Mouse (Mus musculus) G1E (cell line): Measurements from ENCODE around the gene Ttc16.

Source experiments
- CTCF ChIP-seq: IDR thresholded peaks from 2 replicates; pipeline ENCODE4 v1.5.1; 2012; ENCODE audit warnings: low read depth, low read length, inconsistent platforms, mixed read lengths
- POLR2AphosphoS5 ChIP-seq: IDR thresholded peaks from 2 replicates; pipeline ENCODE4 v1.6.1; 2012; ENCODE audit warnings: low read depth, low read length, inconsistent platforms; ENCODE audit not compliant: insufficient replicate concordance

DNA sequence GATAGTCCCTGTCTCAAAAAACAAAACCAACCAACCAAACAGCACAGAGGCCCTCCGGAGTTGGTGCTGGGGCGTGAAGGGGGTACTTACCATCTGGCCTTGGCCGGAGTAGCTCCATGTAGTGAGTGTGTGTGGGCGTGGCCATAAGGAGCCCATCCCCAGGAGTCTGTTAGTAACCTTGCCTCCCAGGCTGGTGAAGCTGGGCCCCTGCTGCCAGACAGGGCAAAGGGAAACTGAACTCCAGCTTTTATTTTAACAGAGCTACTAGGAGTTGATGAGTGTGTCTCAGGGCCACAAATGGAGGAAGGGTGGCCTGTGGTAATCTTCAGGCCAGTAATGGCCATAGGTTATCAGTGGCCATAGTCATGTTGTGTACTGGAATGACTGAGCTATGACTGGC lies 41.0 kb downstream of the Ttc16 start:
- TF ChIP-seq CTCF (no peak), POLR2AphosphoS5 (no peak)
